Mouse (Mus musculus): ENCODE measurements around the gene Srgn.
A peak's percentile ranks its signal among the peaks of the same experiment; 100 is the strongest.
"Not testable (repeated sequence)": the region's sequence is repeated elsewhere in the genome, so short reads cannot be mapped to it uniquely, and the experiment has no call there.

Srgn gene

GRCm38 (mm10) chr10:62520911-62521310 lies 6.3 kb downstream of the Srgn start:
- DNase-seq: peak; percentile 55

- no peak for DNase-seq
These were observed 9.7 kb downstream of the Srgn start for GRCm38 (mm10) chr10:62517511-62517910.

GRCm38 (mm10) chr10:62512855-62513254 lies 14.4 kb downstream of the Srgn start:
- no peak for DNase-seq

GRCm38 (mm10) chr10:62511528-62511927 lies 15.7 kb downstream of the Srgn start:
- no peak for DNase-seq

GRCm38 (mm10) chr10:62509032-62509656 lies 18.1 kb downstream of the Srgn start:
- no peak for DNase-seq

- DNase-seq: no peak
These were observed 18.8 kb downstream of the Srgn start for GRCm38 (mm10) chr10:62508459-62508858.

GRCm38 (mm10) chr10:62507591-62508308 lies 19.5 kb downstream of the Srgn start:
- DNase-seq: no peak

GRCm38 (mm10) chr10:62507071-62507470 lies 20.2 kb downstream of the Srgn start:
- no peak for DNase-seq

GRCm38 (mm10) chr10:62506019-62506556 lies 21.2 kb downstream of the Srgn start:
- DNase-seq: no peak

- no peak for DNase-seq
These were observed 21.8 kb downstream of the Srgn start for GRCm38 (mm10) chr10:62505224-62505983.

GRCm38 (mm10) chr10:62503836-62504628 lies 23.2 kb downstream of the Srgn start:
- no peak for DNase-seq

- DNase-seq: no peak
These were observed 23.9 kb downstream of the Srgn start for GRCm38 (mm10) chr10:62503353-62503752.

GRCm38 (mm10) chr10:62501951-62502350 lies 25.3 kb downstream of the Srgn start:
- DNase-seq: no peak

- no peak for DNase-seq
These were observed 26.2 kb downstream of the Srgn start for GRCm38 (mm10) chr10:62500916-62501615.

GRCm38 (mm10) chr10:62500088-62500915 lies 26.9 kb downstream of the Srgn start:
- peak; percentile 85 for DNase-seq

GRCm38 (mm10) chr10:62491681-62492080 lies 35.6 kb downstream of the Srgn start:
- DNase-seq: not testable (repeated sequence)

- DNase-seq: peak; percentile 81
These were observed 39.0 kb downstream of the Srgn start for GRCm38 (mm10) chr10:62488266-62488665.

- peak; percentile 99 for DNase-seq
These were observed 40.4 kb downstream of the Srgn start, which contains the start of gene Vps26a for GRCm38 (mm10) chr10:62486618-62487415. Gene Vps26a, minus strand, starts transcription at chr10:62486805.

GRCm38 (mm10) chr10:62485878-62486582 lies 41.2 kb downstream of the Srgn start:
- DNase-seq: no peak

Data from retina, postnatal 1 day (tissue).